Mouse (Mus musculus) 416B (cell line): ENCODE data around the gene Defb29.

ENCODE experiments used
- DNase-seq: peaks from one replicate; pipeline ENCODE4 v3.0.0; 2011; ENCODE audit warnings: low read depth

The Defb29 gene

GRCm38 (mm10) chr2:152500863-152501229 is 39.1 kb downstream of the Defb29 start:
- DNase-seq, result peak; percentile 29

DNA sequence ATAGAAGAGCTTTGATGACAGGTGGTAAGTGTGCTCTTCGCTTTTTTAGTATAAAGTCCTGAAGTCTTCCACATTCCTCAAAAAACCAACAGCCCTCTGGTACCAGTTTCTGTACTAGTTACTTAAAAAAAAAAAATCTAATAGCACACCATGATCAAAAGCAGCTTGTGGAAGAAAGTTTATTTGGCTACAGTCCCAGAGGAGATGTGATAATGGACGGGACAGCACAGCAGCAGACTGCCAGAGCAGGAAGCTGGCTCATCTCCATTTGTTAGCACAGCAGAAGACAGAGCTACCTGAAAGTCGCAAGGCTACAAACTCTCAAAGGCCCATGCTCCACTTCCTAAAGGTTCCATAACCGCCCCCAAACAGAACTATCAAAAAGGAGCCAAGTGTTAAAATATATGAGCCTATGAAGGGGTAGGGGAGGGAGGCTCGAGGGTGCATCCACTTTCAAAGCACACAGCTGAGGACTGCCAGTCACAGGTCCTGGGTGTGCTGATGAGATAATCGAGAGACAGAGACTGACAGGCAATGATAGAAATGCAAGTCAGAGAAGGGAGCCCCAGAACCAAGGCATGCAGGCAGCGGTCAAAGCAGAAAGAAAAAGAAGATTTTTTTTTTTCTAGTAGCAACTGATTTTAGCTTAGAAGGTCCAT is 39.6 kb downstream of the Defb29 start:
- no peak for DNase-seq

- DNase-seq, result no peak
Observed at GRCm38 (mm10) chr2:152498020-152498419, 41.9 kb downstream of the Defb29 start.

- peak; percentile 50 for DNase-seq
Observed at GRCm38 (mm10) chr2:152493151-152493550, 46.7 kb downstream of the Defb29 start.

DNA sequence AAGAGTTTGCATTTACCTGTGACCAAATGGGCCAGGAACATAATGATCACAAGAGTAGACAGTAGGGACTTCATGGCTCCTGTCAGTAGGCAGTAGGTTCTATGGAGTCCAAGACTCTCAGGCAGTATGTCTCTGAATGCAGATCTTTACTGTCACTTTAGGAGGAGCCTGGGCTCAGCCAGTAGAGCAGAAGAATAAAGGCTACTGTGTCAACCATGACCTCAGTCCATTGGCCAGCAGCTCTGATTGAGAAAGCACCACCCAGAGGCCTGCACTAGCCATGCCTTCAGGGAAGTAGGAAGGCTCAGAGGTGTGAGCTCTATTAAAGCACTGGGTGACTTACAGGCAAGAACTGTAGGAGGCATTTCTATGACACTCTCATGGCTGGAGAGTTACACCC is 49.9 kb downstream of the Defb29 start, which contains the start of gene Defb22:
Gene Defb22, minus strand, starts transcription at position 101 of the 400 bp plus-strand sequence.
- peak; percentile 16 for DNase-seq
